Mouse (Mus musculus): Measurements from ENCODE around the gene Ggcx. TPM values are rescaled to one million over a fixed set of nuclear protein-coding genes. Genes with fewer than 3 reads are reported as not detected.

Ggcx gene
- polyA plus RNA-seq, 1 experiment from 2014 or later: 29.5 TPM

DNA sequence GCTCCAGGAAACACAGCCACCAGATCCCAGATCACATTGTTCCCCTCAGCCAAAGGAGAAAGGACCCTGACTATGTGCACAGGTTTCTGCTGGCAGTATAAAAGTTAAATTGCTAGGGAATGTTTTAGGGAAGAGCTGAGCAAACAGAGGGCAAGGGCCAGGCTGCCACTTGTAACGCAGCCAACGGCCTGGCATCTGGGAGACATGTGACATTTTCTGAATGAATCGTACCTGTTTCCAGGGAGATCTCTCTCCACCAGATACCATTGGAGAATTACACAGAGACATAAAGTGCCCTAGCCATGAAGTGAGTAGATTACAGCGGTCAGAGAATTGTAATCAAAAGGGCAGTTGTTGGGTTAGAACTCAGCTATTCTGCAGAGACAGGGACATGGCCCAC is 40.9 kb upstream of the Ggcx start:
- no peak overlapping the region for H3K9ac ChIP-seq (ENCODE audit: low read length)
- peak overlapping the region; percentile 54 for H3K27ac ChIP-seq (ENCODE audit: low read length)
- H3K27me3 ChIP-seq (ENCODE audit: control insufficient read depth, insufficient read depth, low read length): no peaks in the 10 kb centered on the region
- no peak overlapping the region for H3K4me3 ChIP-seq (ENCODE audit: low read length)
- peaks cover 12% of the 10 kb centered on the region for H3K4me1 ChIP-seq (ENCODE audit: control insufficient read depth, insufficient read depth, low read length)
- no peak for ATAC-seq (replicated peaks; ENCODE audit: extremely low read depth, insufficient read depth, low FRiP score)
- WGBS: 75% methylated on average over 4 of the region's 4 CpGs
- H3K9me3 ChIP-seq (replicated peaks; ENCODE audit: control insufficient read depth, low read length): no peaks in the 10 kb centered on the region
- 0 out of 2 replicates have a peak, but pooled peaks cover 2% of the 10 kb centered on the region for H3K36me3 ChIP-seq (ENCODE audit: control insufficient read depth, insufficient read depth)
- no peak overlapping the region for H3K4me2 ChIP-seq (ENCODE audit: low read depth, low read length)

DNA sequence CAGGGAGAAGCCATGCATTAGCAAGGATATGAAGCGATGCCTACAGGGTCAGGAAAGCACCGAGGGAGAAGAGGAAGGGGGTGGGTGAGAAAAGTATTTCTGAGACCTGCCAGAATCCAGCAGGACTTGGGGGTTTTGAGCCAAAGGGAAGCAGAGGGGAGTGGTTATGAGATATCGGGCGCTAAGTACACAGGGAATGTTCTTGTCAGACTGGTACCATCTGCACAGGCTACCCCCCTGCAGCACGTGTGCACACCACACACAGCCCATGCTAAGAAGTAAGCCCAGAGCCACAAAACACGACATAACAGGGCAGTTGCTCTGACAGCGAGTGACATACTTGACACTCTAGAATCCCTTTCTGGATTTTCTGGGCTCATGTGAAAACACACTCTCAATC is 39.9 kb upstream of the Ggcx start:
- Histone ChIP-seq H3K27ac (ENCODE audit: low read length) (peak overlapping the region; percentile 54; the same call in 1 of the 2 replicates), H3K4me2 (ENCODE audit: low read depth, low read length) (no peak overlapping the region), H3K9me3 (replicated peaks; ENCODE audit: control insufficient read depth, low read length) (no peaks in the 10 kb centered on the region), H3K4me3 (ENCODE audit: low read length) (no peak overlapping the region), H3K4me1 (ENCODE audit: control insufficient read depth, insufficient read depth, low read length) (peaks cover 12% of the 10 kb centered on the region), H3K27me3 (ENCODE audit: control insufficient read depth, insufficient read depth, low read length) (no peaks in the 10 kb centered on the region), H3K36me3 (ENCODE audit: control insufficient read depth, insufficient read depth) (no peaks in the 10 kb centered on the region), H3K9ac (ENCODE audit: low read length) (no peak overlapping the region)
- peak; percentile 70 for ATAC-seq (replicated peaks; ENCODE audit: extremely low read depth, insufficient read depth, low FRiP score)
- 50% methylated on average over 7 of the region's 7 CpGs for WGBS

DNA sequence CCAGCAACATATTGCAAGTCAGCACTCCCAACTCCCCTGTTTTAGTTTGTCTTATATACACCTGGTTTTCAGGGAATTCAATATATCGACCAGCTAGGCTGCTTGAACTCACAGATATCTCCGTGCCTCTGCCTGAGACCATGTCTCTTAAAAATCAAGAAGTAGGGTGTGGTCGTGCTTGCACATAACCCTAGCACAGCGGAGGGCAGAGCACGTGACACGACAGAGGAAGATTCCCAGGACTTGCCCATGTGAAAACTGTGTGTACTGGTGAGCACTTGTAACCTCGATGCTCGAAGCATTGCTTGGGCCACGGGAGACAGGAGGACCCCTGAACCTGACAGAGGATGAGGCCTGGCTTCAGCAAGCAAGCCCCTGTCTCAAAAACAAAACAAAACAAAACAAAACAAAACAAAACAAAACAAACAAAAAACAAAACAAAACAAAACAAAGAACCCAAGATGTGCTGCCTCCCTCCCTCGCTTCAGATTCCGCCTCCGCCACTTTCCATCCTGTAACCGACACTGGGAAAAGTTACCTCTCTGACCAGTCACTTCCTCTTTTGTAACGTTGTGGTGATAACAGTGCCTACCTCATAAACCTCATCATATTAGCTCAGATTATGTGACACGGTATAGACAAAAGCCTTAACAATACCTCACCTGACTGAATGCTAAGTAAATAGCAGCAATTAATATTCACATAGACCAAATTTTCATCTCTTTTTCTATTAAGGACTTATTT is 39.1 kb upstream of the Ggcx start:
- Histone ChIP-seq H3K9ac (ENCODE audit: low read length) (no peak overlapping the region), H3K27ac (ENCODE audit: low read length) (peak overlapping the region; percentile 9)
- WGBS: 61% methylated on average over 15 of the region's 15 CpGs

GRCm38 (mm10) chr6:72378510-72379234 is 35.4 kb upstream of the Ggcx start:
- peak overlapping the region; percentile 60 for H3K4me3 ChIP-seq (ENCODE audit: low read length)
- H3K36me3 ChIP-seq (ENCODE audit: control insufficient read depth, insufficient read depth): no peaks in the 10 kb centered on the region
- H3K4me1 ChIP-seq (ENCODE audit: control insufficient read depth, insufficient read depth, low read length): peaks cover 3% of the 10 kb centered on the region; the same call in 1 of the 2 replicates
- no peak overlapping the region for H3K9ac ChIP-seq (ENCODE audit: low read length)
- peak overlapping the region; percentile 57 for H3K4me2 ChIP-seq (ENCODE audit: low read depth, low read length)
- H3K27me3 ChIP-seq (ENCODE audit: control insufficient read depth, insufficient read depth, low read length): no peaks in the 10 kb centered on the region
- 87% methylated on average over 8 of the region's 8 CpGs for WGBS
- ATAC-seq (replicated peaks; ENCODE audit: extremely low read depth, insufficient read depth, low FRiP score): no peak
- peak overlapping the region; percentile 68; the same call in 1 of the 2 replicates for H3K27ac ChIP-seq (ENCODE audit: low read length)
- no peaks in the 10 kb centered on the region for H3K9me3 ChIP-seq (replicated peaks; ENCODE audit: control insufficient read depth, low read length)

More for the DNA sequence above, 39.1 kb upstream of the Ggcx start:
- no peaks in the 10 kb centered on the region for H3K9me3 ChIP-seq (replicated peaks; ENCODE audit: control insufficient read depth, low read length)
- peaks cover 16% of the 10 kb centered on the region for H3K4me1 ChIP-seq (ENCODE audit: control insufficient read depth, insufficient read depth, low read length)
- no peak overlapping the region for H3K4me3 ChIP-seq (ENCODE audit: low read length)
- no peaks in the 10 kb centered on the region for H3K27me3 ChIP-seq (ENCODE audit: control insufficient read depth, insufficient read depth, low read length)
- ATAC-seq (replicated peaks; ENCODE audit: extremely low read depth, insufficient read depth, low FRiP score): no peak
- no peaks in the 10 kb centered on the region for H3K36me3 ChIP-seq (ENCODE audit: control insufficient read depth, insufficient read depth)
- H3K4me2 ChIP-seq (ENCODE audit: low read depth, low read length): no peak overlapping the region

- peak overlapping the region; percentile 76 for H3K9ac ChIP-seq (ENCODE audit: low read length)
- no peaks in the 10 kb centered on the region for H3K9me3 ChIP-seq (replicated peaks; ENCODE audit: control insufficient read depth, low read length)
- H3K4me3 ChIP-seq (ENCODE audit: low read length): peak overlapping the region; percentile 60
- peak overlapping the region; percentile 57 for H3K4me2 ChIP-seq (ENCODE audit: low read depth, low read length)
- H3K27ac ChIP-seq (ENCODE audit: low read length): peak overlapping the region; percentile 68
- H3K4me1 ChIP-seq (ENCODE audit: control insufficient read depth, insufficient read depth, low read length): peaks cover 3% of the 10 kb centered on the region; the same call in 1 of the 2 replicates
- WGBS: 30% methylated on average over 7 of the region's 7 CpGs
- ATAC-seq (replicated peaks; ENCODE audit: extremely low read depth, insufficient read depth, low FRiP score): peak; percentile 11; the same call in 1 of the 2 replicates
- no peaks in the 10 kb centered on the region for H3K27me3 ChIP-seq (ENCODE audit: control insufficient read depth, insufficient read depth, low read length)
- peaks cover 1% of the 10 kb centered on the region; the same call in 1 of the 2 replicates for H3K36me3 ChIP-seq (ENCODE audit: control insufficient read depth, insufficient read depth)
Observed at GRCm38 (mm10) chr6:72379377-72380130, 34.6 kb upstream of the Ggcx start.

GRCm38 (mm10) chr6:72380131-72380770 is 33.9 kb upstream of the Ggcx start, which contains the start of gene Vamp5:
Gene Vamp5 (minus strand): TSS chr6:72380468.
- under 1% methylated on average over 49 of the region's 49 CpGs for WGBS
- H3K4me3 ChIP-seq (ENCODE audit: low read length): peak within 1 kb of the TSS; percentile 60

GRCm38 (mm10) chr6:72382494-72382893 is 31.6 kb upstream of the Ggcx start:
- Histone ChIP-seq H3K27ac (ENCODE audit: low read length) (no peak overlapping the region), H3K4me3 (ENCODE audit: low read length) (no peak overlapping the region), H3K4me2 (ENCODE audit: low read depth, low read length) (no peak overlapping the region), H3K36me3 (ENCODE audit: control insufficient read depth, insufficient read depth) (peaks cover 20% of the 10 kb centered on the region), H3K4me1 (ENCODE audit: control insufficient read depth, insufficient read depth, low read length) (0 out of 2 replicates have a peak, but pooled peaks cover 3% of the 10 kb centered on the region), H3K27me3 (ENCODE audit: control insufficient read depth, insufficient read depth, low read length) (no peaks in the 10 kb centered on the region), H3K9me3 (replicated peaks; ENCODE audit: control insufficient read depth, low read length) (no peaks in the 10 kb centered on the region), H3K9ac (ENCODE audit: low read length) (no peak overlapping the region)
- ATAC-seq (replicated peaks; ENCODE audit: extremely low read depth, insufficient read depth, low FRiP score): no peak
- WGBS: 75% methylated on average over 6 of the region's 6 CpGs

More at GRCm38 (mm10) chr6:72380131-72380770, 33.9 kb upstream of the Ggcx start, which contains the start of gene Vamp5:
- H3K9ac ChIP-seq (ENCODE audit: low read length): peak within 1 kb of the TSS; percentile 76
- H3K27me3 ChIP-seq (ENCODE audit: control insufficient read depth, insufficient read depth, low read length): no peaks in the 10 kb centered on the region
- no peaks in the 10 kb centered on the region for H3K9me3 ChIP-seq (replicated peaks; ENCODE audit: control insufficient read depth, low read length)
- peak within 1 kb of the TSS; percentile 57 for H3K4me2 ChIP-seq (ENCODE audit: low read depth, low read length)
- peak within 1 kb of the TSS; percentile 68 for H3K27ac ChIP-seq (ENCODE audit: low read length)
- 0 out of 2 replicates have a peak, but pooled peaks cover 3% of the 10 kb centered on the region for H3K4me1 ChIP-seq (ENCODE audit: control insufficient read depth, insufficient read depth, low read length)
- peaks cover 8% of the 10 kb centered on the region for H3K36me3 ChIP-seq (ENCODE audit: control insufficient read depth, insufficient read depth)
- ATAC-seq (replicated peaks; ENCODE audit: extremely low read depth, insufficient read depth, low FRiP score): peak; percentile 89

DNA sequence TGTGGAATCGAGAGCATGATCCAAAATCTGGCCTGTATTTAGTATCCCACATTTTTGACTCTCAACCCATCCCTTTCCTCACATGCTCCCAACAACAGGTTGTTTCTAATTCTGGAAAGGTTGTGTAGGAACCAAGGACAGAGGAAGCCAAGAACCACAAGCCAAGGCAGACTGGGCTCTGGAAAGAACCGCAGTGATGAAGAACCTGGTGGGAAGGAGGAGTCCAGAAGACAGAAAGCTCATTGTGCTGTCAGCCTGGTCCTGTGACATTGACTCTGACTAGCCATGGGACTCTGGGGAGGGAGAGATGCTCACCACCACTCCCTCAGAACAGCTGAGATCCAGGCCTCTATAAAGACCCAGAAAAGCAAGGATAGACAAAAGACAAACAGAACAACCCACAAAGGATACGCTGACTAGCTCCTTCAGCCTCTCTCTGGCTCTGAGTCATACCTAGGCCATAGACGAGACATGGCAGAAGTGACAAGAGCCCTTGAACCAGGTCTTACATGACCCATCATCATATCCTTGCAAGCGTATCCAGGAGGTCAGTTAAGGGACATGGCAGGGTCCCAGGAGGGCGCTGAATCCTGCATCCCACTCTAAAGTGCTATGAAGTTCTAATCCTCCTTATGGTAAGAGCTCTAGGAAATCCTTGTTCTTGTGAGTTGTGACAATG is 30.8 kb upstream of the Ggcx start:
- H3K27ac ChIP-seq (ENCODE audit: low read length): no peak overlapping the region
- WGBS: 82% methylated on average over 6 of the region's 6 CpGs

More for the DNA sequence above, 30.8 kb upstream of the Ggcx start:
- Histone ChIP-seq H3K36me3 (ENCODE audit: control insufficient read depth, insufficient read depth) (peaks cover 21% of the 10 kb centered on the region), H3K4me3 (ENCODE audit: low read length) (no peak overlapping the region), H3K4me2 (ENCODE audit: low read depth, low read length) (no peak overlapping the region), H3K27me3 (ENCODE audit: control insufficient read depth, insufficient read depth, low read length) (no peaks in the 10 kb centered on the region), H3K9me3 (replicated peaks; ENCODE audit: control insufficient read depth, low read length) (no peaks in the 10 kb centered on the region), H3K4me1 (ENCODE audit: control insufficient read depth, insufficient read depth, low read length) (peaks cover 5% of the 10 kb centered on the region; the same call in 1 of the 2 replicates), H3K9ac (ENCODE audit: low read length) (no peak overlapping the region)
- no peak for ATAC-seq (replicated peaks; ENCODE audit: extremely low read depth, insufficient read depth, low FRiP score)

All from heart, embryonic 16.5 days (tissue).